10 mouse cellular contexts compared by ENCODE assay signal in the genomic region with DNA sequence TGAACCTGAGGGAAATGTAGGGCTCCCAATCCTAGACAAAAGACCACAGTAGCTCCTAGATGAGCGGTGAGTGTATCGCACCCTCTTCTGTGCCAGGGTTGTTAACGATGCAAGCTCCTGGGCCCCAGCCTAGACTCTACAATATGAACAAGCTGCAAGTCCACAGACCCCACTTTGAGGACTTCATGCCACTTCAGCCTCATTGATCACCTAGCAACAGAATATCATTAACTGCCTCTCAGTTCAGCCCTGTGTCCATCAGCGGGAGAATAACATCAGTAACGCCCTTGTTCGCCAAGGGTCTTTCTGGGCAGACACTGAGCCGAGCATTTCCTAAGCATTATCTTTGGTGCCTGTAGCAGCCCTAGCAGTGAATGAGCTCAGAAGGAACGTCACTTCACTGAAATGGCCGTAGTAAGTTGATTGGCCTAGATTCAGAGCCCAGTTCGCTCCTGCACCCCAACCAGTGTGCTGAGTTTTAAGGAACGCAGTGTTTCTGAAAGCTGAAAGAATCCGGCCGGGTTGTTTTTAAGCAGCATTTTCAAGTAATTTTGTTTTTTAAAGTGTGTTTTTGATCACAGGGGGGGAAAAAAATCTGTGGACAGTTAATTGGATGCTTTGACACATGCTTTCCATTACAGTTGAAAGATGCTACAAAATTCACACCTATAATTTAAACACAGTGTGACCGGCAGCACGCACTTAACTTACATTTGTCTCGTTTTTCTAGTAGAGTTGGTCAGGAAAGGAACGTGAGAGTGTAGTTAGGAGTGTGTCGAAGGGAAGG. TPM values are rescaled to one million over a fixed set of nuclear protein-coding genes. Genes with fewer than 3 reads are reported as not detected.
DNase-seq lines count a peak whose midpoint lies in the region; ATAC-seq lines count a peak whose summit lies in the region.
"Had no signal": no experiment of that assay in that cellular context is flagged by ENCODE, and none has a peak within 500 bp of the region (broad histone marks: within the 10 kb centered on the region; RNA-seq: fewer than 3 reads in every experiment).

No protein-coding gene starts in this region.

- ATAC-seq in hindbrain, embryonic 11.5 days (ENCODE audit: low FRiP score), result peak; percentile 94
- peak; percentile 84 for ATAC-seq in neural tube, embryonic 15.5 days (ENCODE audit: low FRiP score)
- ATAC-seq: intestine, embryonic 15.5 days had no signal

- no peak overlapping the region for H3K4me3 ChIP-seq in hindbrain, embryonic 11.5 days (ENCODE audit: low read depth, low read length)
- H3K4me3 ChIP-seq in neural tube, embryonic 15.5 days (replicated peaks), result no peak overlapping the region
- H3K4me3 ChIP-seq: intestine, embryonic 15.5 days had no signal

- H3K4me2 ChIP-seq in hindbrain, embryonic 11.5 days (replicated peaks; ENCODE audit: low read depth, low read length), result no peak overlapping the region
- no peak overlapping the region for H3K4me2 ChIP-seq in neural tube, embryonic 15.5 days
- H3K4me2 ChIP-seq: intestine, embryonic 15.5 days had no signal

- H3K36me3 ChIP-seq in hindbrain, embryonic 11.5 days (ENCODE audit: control insufficient read depth, insufficient read depth, low read length), result no peaks in the 10 kb centered on the region
- H3K36me3 ChIP-seq in neural tube, embryonic 15.5 days, result no peaks in the 10 kb centered on the region
- H3K36me3 ChIP-seq: intestine, embryonic 15.5 days had no signal

- DNase-seq in right cerebral cortex, adult 18-20 months, result peak; percentile 56
- DNase-seq in right cerebral cortex, postnatal 25 days, result no peak
- DNase-seq in hindbrain, embryonic 11.5 days (ENCODE audit: low spot score), result peak; percentile 68
- DNase-seq in left cerebral cortex, postnatal 14 days (ENCODE audit: low spot score in 2 of 2), result peak; percentile 40 to 63
- DNase-seq in kidney, adult 11 months, result no peak
- no peak for DNase-seq in thymus, postnatal 25 days
- no peak for DNase-seq in cerebellum, adult 8-10 months
- DNase-seq: gastrocnemius, postnatal 25 days had no signal

- H3K27me3 ChIP-seq in hindbrain, embryonic 11.5 days (ENCODE audit: control insufficient read depth, insufficient read depth, low read length), result no peaks in the 10 kb centered on the region
- H3K27me3 ChIP-seq in neural tube, embryonic 15.5 days (replicated peaks), result no peaks in the 10 kb centered on the region; the same call in 1 of the 2 replicates
- H3K27me3 ChIP-seq: intestine, embryonic 15.5 days had no signal

- H3K9ac ChIP-seq in hindbrain, embryonic 11.5 days (ENCODE audit: low read depth, low read length), result no peak overlapping the region
- no peak overlapping the region for H3K9ac ChIP-seq in neural tube, embryonic 15.5 days (replicated peaks)
- H3K9ac ChIP-seq: intestine, embryonic 15.5 days had no signal

- peak overlapping the region; percentile 17 for H3K27ac ChIP-seq in hindbrain, embryonic 11.5 days (ENCODE audit: low read depth, low read length)
- H3K27ac ChIP-seq in neural tube, embryonic 15.5 days (replicated peaks), result peak overlapping the region; percentile 58
- H3K27ac ChIP-seq: intestine, embryonic 15.5 days had no signal

- intact Hi-C loops in left cerebral cortex, postnatal 14 days (cut with DNase I), result no loop called here

- H3K4me1 ChIP-seq in hindbrain, embryonic 11.5 days (replicated peaks; ENCODE audit: control insufficient read depth, insufficient read depth, low read length), result no peaks in the 10 kb centered on the region
- H3K4me1 ChIP-seq in neural tube, embryonic 15.5 days, result peaks cover 8% of the 10 kb centered on the region

- no peaks in the 10 kb centered on the region for H3K9me3 ChIP-seq in hindbrain, embryonic 11.5 days (ENCODE audit: control insufficient read depth, low read length)
- H3K9me3 ChIP-seq in neural tube, embryonic 15.5 days (replicated peaks), result no peaks in the 10 kb centered on the region
- H3K9me3 ChIP-seq: intestine, embryonic 15.5 days had no signal

- WGBS in hindbrain, embryonic 11.5 days, result 51% methylated on average over 18 of the region's 18 CpGs
- WGBS in neural tube, embryonic 15.5 days, result 34% methylated on average over 18 of the region's 18 CpGs

RNA-seq across cellular contexts. Expression of a gene that starts 32.1 kb away (rescaled TPM):
- 56.0 and 65.7 TPM in 2 replicates for polyA plus RNA-seq in hindbrain, embryonic 11.5 days (2014; fragmentation: Nextera tagmentation; extraction: Ambion mirVana)
- 10 to 100 TPM; 15.0 to 15.2 TPM for total RNA-seq in left cerebral cortex, postnatal 14 days (2021)
- 33.9 and 41.4 TPM in 2 replicates for polyA plus RNA-seq in neural tube, embryonic 15.5 days (2015; fragmentation: Nextera tagmentation; extraction: Ambion mirVana)

RNA-seq across cellular contexts. Expression of a gene that starts 47.3 kb away (rescaled TPM):
- polyA plus RNA-seq in hindbrain, embryonic 11.5 days (2014; fragmentation: Nextera tagmentation; extraction: Ambion mirVana), result 69.3 and 74.3 TPM in 2 replicates
- 10 to 100 TPM; 36.6 to 42.2 TPM for total RNA-seq in left cerebral cortex, postnatal 14 days (2021)
- polyA plus RNA-seq in neural tube, embryonic 15.5 days (2015; fragmentation: Nextera tagmentation; extraction: Ambion mirVana), result 70.1 and 79.9 TPM in 2 replicates

Comparison
In these comparisons a context has a peak if more than half of its experiments do, and no peak if none do; other contexts are left out.
1. DNase-seq: peak in right cerebral cortex, adult 18-20 months (single experiment), hindbrain, embryonic 11.5 days (single experiment) and left cerebral cortex, postnatal 14 days (2 of 2); none in right cerebral cortex, postnatal 25 days (single experiment), kidney, adult 11 months (single experiment), thymus, postnatal 25 days (single experiment) and cerebellum, adult 8-10 months (single experiment).